Mouse (Mus musculus) mouse trophoblast stem cell (cell line): ENCODE data around the gene Sorcs1.

Experiments used
- in situ Hi-C, 2 experiments: fragments of 300-500 bp; cut with MseI, MboI; formaldehyde crosslinking; loops; 2 replicates in 1 of 2; 3 replicates in 1 of 2; pipeline ENCODE4 v1.15.1; 2025

Sorcs1 gene

DNA sequence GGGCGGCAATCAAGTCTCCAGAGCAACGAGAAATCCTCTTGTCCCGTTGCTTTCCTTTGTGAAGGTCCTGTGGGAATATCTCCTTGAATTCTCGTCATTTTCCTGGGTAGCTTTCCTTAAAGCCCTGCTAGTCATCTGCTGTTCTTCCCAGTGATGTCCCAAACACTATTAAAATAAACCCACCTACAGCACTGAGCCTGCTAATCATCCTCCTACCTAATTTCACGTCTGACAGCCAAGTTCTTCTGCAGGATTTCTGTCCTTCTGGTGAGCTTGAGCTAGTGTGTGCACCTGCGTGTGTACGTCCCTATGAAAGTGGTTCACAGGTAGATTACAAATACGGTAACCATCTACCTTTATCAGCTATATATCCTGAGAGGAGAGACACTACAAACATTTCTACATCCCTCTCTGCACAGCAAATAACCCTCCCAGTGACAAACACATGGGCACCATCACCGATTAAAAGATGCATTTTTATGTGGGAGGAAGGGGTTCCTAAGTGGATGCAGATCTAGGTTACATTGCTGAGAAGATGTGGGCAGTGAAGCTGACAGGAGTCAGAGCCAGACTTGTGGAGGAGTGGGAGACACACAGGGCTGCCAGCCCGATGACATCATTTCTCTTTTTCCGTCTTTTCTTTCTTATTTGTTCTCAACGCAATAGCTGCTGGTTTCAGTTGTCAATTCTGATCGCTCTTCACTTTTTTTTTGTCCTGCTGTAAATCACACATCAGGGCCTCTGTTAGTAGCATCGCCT, 259.3 kb downstream of the Sorcs1 start:
- in situ Hi-C loops: no loop called here

DNA sequence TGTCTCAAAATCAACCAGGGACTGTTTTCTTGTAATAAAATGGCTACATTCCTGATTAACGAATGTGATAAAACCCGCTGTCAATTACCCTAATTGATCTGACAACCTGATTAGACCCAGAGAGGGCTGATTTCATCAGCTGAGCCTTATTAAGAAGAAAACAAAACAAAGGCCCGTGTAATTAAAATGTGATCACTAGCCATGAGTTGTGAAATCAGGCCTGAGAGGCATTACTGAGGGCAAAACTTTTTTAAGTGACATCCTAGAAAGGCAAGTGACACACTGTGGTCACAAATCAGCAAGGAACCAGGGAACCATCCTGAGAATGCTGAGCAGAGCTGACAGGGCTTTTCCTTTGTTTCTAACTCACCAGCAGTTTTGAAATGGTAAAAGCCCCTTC, 267.9 kb downstream of the Sorcs1 start:
- in situ Hi-C loops: no loop called here

- in situ Hi-C loops: no loop called here
Observed at GRCm38 (mm10) chr19:50398341-50398740, 280.1 kb downstream of the Sorcs1 start.

DNA sequence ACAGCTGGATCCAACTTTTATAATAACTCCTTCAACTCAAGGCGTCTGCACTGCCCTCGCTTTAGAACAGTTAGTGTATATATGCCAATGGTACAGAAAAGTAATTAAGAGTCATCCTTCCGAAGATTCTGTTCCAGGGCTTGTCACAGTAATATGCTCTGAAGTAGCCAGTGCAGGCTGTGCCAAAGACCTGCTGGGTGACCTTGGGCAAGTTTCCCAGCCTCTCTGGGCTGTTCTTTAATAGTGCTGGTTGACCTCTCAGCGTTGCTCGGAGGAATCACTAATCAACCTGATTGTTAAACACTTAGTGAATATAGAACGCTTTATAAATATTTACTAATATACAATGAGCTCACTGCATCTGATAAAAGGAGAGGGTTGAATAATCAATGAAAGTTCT, 282.7 kb downstream of the Sorcs1 start:
- in situ Hi-C loops: no loop called here

- in situ Hi-C loops: no loop called here
Observed at GRCm38 (mm10) chr19:50394101-50394500, 284.3 kb downstream of the Sorcs1 start.

GRCm38 (mm10) chr19:50389925-50390552, 288.4 kb downstream of the Sorcs1 start:
- in situ Hi-C loops: no loop called here

DNA sequence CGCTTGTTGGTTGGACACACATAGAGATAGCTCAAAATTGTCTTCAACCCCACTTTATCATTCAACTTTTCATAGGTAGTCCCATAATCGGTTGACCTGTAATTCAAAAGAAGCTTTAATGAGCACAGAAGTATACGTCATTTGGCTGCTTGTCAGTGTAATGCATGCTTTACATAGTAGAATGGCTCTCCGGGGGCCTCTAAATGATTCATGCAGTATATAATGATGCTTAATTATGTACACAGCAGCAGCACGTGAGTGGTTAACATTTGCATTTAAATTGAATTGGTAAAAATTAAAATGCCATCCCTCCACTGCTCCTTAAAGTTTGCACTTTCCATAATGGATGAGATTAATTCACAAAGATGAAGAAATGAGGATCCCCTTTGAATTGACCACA, 299.5 kb downstream of the Sorcs1 start:
- in situ Hi-C loops: no loop called here

GRCm38 (mm10) chr19:50374751-50375150, 303.7 kb downstream of the Sorcs1 start:
- in situ Hi-C loops: no loop called here

GRCm38 (mm10) chr19:50366446-50366845, 312.0 kb downstream of the Sorcs1 start:
- in situ Hi-C loops: no loop called here

- in situ Hi-C loops: no loop called here
Observed at GRCm38 (mm10) chr19:50362655-50363500, 315.6 kb downstream of the Sorcs1 start.

- in situ Hi-C loops: no loop called here
Observed at GRCm38 (mm10) chr19:50358561-50358960, 319.9 kb downstream of the Sorcs1 start.

GRCm38 (mm10) chr19:50339211-50339610, 339.2 kb downstream of the Sorcs1 start:
- in situ Hi-C loops: no loop called here

GRCm38 (mm10) chr19:50336751-50337150, 341.7 kb downstream of the Sorcs1 start:
- in situ Hi-C loops: no loop called here

- in situ Hi-C loops: no loop called here
Observed at GRCm38 (mm10) chr19:50331136-50331535, 347.3 kb downstream of the Sorcs1 start.

GRCm38 (mm10) chr19:50327804-50328203, 350.6 kb downstream of the Sorcs1 start:
- in situ Hi-C loops: no loop called here

DNA sequence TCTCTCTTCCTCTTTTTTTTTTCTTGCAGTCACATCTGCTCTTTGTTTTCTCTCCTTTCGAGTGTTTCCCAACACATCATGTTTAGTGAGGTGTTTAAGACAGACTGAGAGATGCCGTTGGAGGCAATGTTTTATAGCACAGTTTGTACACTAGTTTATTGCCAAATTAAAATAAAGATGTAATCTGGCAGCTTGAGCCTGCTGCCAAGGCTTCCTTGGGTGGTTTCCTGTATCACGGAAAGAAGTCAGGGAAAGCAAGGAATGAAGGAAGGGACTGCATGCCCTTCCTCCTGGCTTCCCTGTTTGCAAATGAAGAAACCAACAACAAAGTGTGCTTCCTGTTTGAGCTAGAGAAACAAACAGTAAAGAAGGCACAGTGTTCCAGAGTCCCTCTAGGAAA, 352.3 kb downstream of the Sorcs1 start:
- in situ Hi-C loops: no loop called here

- in situ Hi-C loops: no loop called here
Observed at GRCm38 (mm10) chr19:50325686-50326085, 352.8 kb downstream of the Sorcs1 start.

GRCm38 (mm10) chr19:50307046-50307445, 371.4 kb downstream of the Sorcs1 start:
- in situ Hi-C loops: no loop called here

DNA sequence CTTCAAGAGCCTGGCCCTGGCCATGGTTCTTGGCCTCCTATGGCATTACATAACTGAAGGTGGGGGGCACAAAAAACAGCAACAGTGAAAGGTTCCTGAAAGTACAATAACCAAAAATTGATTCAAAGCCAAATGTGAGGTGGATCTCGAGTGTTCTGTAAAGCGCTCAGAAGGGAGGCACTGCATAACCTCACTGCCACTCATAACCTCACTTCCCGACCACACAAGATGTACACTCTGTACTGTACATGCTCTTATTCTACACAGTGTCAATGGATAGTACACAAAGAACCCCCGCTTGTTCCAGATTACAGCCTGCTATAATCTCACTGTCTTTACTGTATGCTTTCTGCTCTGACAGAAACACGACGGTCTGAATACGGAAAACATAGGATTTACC, 384.2 kb downstream of the Sorcs1 start:
- in situ Hi-C loops: no loop called here

- in situ Hi-C loops: loop anchor here in 1 of 2 experiments (25.0 kb wide), 1 partner anchor 923 kb away; no protein-coding TSS in a partner anchor
Observed at GRCm38 (mm10) chr19:50264450-50264849, 414.0 kb downstream of the Sorcs1 start.

GRCm38 (mm10) chr19:50258718-50259413, 419.6 kb downstream of the Sorcs1 start:
- in situ Hi-C loops: loop anchor here in 1 of 2 experiments (25.0 kb wide), 1 partner anchor 928 kb away; no protein-coding TSS in a partner anchor

DNA sequence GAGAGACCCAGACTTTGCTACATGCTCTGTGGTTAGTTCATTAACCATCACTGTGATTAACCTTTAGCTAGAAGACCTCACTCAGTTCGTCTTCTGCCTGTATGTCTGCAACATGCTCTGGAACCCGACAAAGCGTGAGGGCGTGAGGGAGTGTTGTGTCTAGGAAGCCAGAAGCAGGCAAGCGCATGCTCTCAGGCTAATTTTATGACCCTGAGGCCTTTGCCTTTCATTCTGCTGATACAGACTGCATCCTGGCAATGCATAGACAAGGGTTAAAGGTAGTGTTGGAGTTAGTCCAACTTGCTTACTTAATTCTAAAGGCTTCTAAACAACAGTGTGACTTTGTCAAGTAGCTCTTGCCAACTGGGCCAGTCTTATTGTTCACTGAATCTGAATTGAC, 458.0 kb downstream of the Sorcs1 start:
- in situ Hi-C loops: no loop called here
